Mouse (Mus musculus): ENCODE data around the gene Cnnm1. TPM values are rescaled to one million over a fixed set of nuclear protein-coding genes. Genes with fewer than 3 reads are reported as not detected.

Gene Cnnm1
- polyA plus RNA-seq, 1 experiment from 2014 or later: 0.20 TPM

GRCm38 (mm10) chr19:43472331-43472730 is 32.1 kb downstream of the Cnnm1 start:
- Histone ChIP-seq H3K27ac (ENCODE audit: low read depth, low read length) (no peak overlapping the region), H3K4me3 (ENCODE audit: low read depth, low read length) (no peak overlapping the region), H3K36me3 (ENCODE audit: control insufficient read depth, insufficient read depth, low read length) (no peaks in the 10 kb centered on the region), H3K4me2 (no peak overlapping the region), H3K4me1 (ENCODE audit: control insufficient read depth, insufficient read depth, low read length) (peaks cover 7% of the 10 kb centered on the region; the same call in 1 of the 2 replicates), H3K27me3 (ENCODE audit: control insufficient read depth, insufficient read depth, low read length) (no peaks in the 10 kb centered on the region), H3K9ac (ENCODE audit: low read depth, low read length) (no peak overlapping the region), H3K9me3 (replicated peaks; ENCODE audit: control insufficient read depth, low read length) (no peaks in the 10 kb centered on the region)
- 77% methylated on average over 8 of the region's 8 CpGs for WGBS (ENCODE audit: insufficient replicate concordance)
- ATAC-seq (replicated peaks; ENCODE audit: insufficient number of reproducible peaks, low FRiP score, low TSS enrichment): no peak

- no peaks in the 10 kb centered on the region for H3K9me3 ChIP-seq (replicated peaks; ENCODE audit: control insufficient read depth, low read length)
- no peak overlapping the region for H3K4me2 ChIP-seq
- ATAC-seq (replicated peaks; ENCODE audit: insufficient number of reproducible peaks, low FRiP score, low TSS enrichment): no peak
- WGBS (ENCODE audit: insufficient replicate concordance): 92% methylated on average over 7 of the region's 7 CpGs
- no peaks in the 10 kb centered on the region for H3K36me3 ChIP-seq (ENCODE audit: control insufficient read depth, insufficient read depth, low read length)
- no peak overlapping the region for H3K9ac ChIP-seq (ENCODE audit: low read depth, low read length)
- H3K27me3 ChIP-seq (ENCODE audit: control insufficient read depth, insufficient read depth, low read length): no peaks in the 10 kb centered on the region
- H3K4me3 ChIP-seq (ENCODE audit: low read depth, low read length): no peak overlapping the region
- no peak overlapping the region for H3K27ac ChIP-seq (ENCODE audit: low read depth, low read length)
- H3K4me1 ChIP-seq (ENCODE audit: control insufficient read depth, insufficient read depth, low read length): peaks cover 7% of the 10 kb centered on the region; the same call in 1 of the 2 replicates
Measured at GRCm38 (mm10) chr19:43472781-43473180, 32.5 kb downstream of the Cnnm1 start.

DNA sequence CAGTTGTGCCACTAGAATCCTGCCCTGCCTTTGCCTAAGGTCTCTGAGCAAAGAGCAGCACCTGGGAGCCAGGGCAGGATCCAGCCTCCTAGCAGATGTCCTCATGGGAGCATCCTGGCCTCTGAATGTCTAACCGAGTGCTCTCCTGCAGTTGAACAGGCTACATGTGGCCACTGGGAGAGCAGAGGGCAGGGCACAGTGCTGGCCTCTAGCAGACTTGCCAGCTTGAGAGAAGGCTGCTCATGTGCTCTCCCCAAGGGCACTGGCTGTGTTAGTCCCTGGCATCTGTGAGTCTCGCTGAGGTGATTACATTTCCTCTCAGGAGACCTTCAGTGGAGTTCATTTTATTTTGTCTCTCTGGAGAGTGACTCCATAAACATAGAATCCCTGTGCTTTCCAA is 35.4 kb downstream of the Cnnm1 start:
- H3K9ac ChIP-seq (ENCODE audit: low read depth, low read length): no peak overlapping the region
- H3K9me3 ChIP-seq (replicated peaks; ENCODE audit: control insufficient read depth, low read length): no peaks in the 10 kb centered on the region
- no peak for ATAC-seq (replicated peaks; ENCODE audit: insufficient number of reproducible peaks, low FRiP score, low TSS enrichment)
- no peak overlapping the region for H3K4me3 ChIP-seq (ENCODE audit: low read depth, low read length)
- H3K27me3 ChIP-seq (ENCODE audit: control insufficient read depth, insufficient read depth, low read length): no peaks in the 10 kb centered on the region
- H3K4me2 ChIP-seq: no peak overlapping the region
- H3K4me1 ChIP-seq (ENCODE audit: control insufficient read depth, insufficient read depth, low read length): peaks cover 7% of the 10 kb centered on the region; the same call in 1 of the 2 replicates
- no peaks in the 10 kb centered on the region for H3K36me3 ChIP-seq (ENCODE audit: control insufficient read depth, insufficient read depth, low read length)
- WGBS (ENCODE audit: insufficient replicate concordance): 40% methylated on average over 2 of the region's 2 CpGs
- H3K27ac ChIP-seq (ENCODE audit: low read depth, low read length): no peak overlapping the region

DNA sequence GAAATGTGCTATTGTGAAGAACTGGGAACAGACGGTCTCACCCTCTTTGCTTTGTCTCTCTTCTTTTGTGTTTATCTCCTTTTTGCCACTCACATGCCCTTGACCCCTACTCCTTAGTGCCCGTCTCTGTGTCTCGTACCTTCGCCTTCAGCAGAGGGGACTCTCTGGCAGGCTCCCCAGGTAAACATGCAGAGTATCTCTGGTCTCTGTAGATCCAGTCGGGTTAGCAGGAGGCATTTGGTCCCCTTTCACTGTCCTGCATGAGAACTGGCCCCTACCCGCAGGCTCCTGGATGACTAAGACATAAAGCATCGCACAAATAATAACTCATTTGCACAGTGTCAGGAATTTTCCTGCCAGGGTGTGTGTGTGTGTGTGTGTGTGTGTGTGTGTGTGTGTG is 35.8 kb downstream of the Cnnm1 start:
- Histone ChIP-seq H3K9me3 (replicated peaks; ENCODE audit: control insufficient read depth, low read length) (no peaks in the 10 kb centered on the region), H3K4me1 (ENCODE audit: control insufficient read depth, insufficient read depth, low read length) (peaks cover 7% of the 10 kb centered on the region; the same call in 1 of the 2 replicates), H3K27me3 (ENCODE audit: control insufficient read depth, insufficient read depth, low read length) (no peaks in the 10 kb centered on the region), H3K9ac (ENCODE audit: low read depth, low read length) (no peak overlapping the region), H3K27ac (ENCODE audit: low read depth, low read length) (no peak overlapping the region), H3K4me3 (ENCODE audit: low read depth, low read length) (no peak overlapping the region), H3K4me2 (no peak overlapping the region), H3K36me3 (ENCODE audit: control insufficient read depth, insufficient read depth, low read length) (no peaks in the 10 kb centered on the region)
- no peak for ATAC-seq (replicated peaks; ENCODE audit: insufficient number of reproducible peaks, low FRiP score, low TSS enrichment)
- 48% methylated on average over 7 of the region's 7 CpGs for WGBS (ENCODE audit: insufficient replicate concordance)

GRCm38 (mm10) chr19:43477436-43477835 is 37.2 kb downstream of the Cnnm1 start:
- no peak for ATAC-seq (replicated peaks; ENCODE audit: insufficient number of reproducible peaks, low FRiP score, low TSS enrichment)
- H3K4me1 ChIP-seq (ENCODE audit: control insufficient read depth, insufficient read depth, low read length): peaks cover 7% of the 10 kb centered on the region; the same call in 1 of the 2 replicates
- H3K4me3 ChIP-seq (ENCODE audit: low read depth, low read length): no peak overlapping the region
- H3K36me3 ChIP-seq (ENCODE audit: control insufficient read depth, insufficient read depth, low read length): no peaks in the 10 kb centered on the region
- no peak overlapping the region for H3K27ac ChIP-seq (ENCODE audit: low read depth, low read length)
- H3K9me3 ChIP-seq (replicated peaks; ENCODE audit: control insufficient read depth, low read length): no peaks in the 10 kb centered on the region
- no peak overlapping the region for H3K4me2 ChIP-seq
- 86% methylated on average over 5 of the region's 5 CpGs for WGBS (ENCODE audit: insufficient replicate concordance)
- H3K9ac ChIP-seq (ENCODE audit: low read depth, low read length): no peak overlapping the region
- H3K27me3 ChIP-seq (ENCODE audit: control insufficient read depth, insufficient read depth, low read length): no peaks in the 10 kb centered on the region

DNA sequence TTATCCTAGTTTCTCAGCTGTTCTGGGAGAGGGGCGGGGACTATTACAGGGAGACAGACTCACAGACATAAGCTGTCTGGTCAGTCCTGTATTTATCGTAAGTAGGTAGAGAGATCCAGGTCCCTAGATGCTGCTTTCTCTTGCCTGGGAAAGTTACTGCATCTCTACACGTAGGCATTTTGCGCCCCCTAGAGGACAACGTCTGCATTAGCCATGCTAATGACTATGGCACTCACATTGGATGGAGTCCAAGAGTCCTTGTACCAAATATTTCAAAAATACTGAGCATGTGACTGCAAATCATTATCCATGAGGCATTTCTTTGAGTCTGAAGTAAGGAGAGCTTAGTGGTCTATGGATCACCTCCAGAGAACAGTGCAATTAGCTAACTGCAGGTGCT is 38.7 kb downstream of the Cnnm1 start:
- Histone ChIP-seq H3K27me3 (ENCODE audit: control insufficient read depth, insufficient read depth, low read length) (no peaks in the 10 kb centered on the region), H3K9me3 (replicated peaks; ENCODE audit: control insufficient read depth, low read length) (no peaks in the 10 kb centered on the region), H3K4me2 (no peak overlapping the region), H3K4me1 (ENCODE audit: control insufficient read depth, insufficient read depth, low read length) (peaks cover 7% of the 10 kb centered on the region; the same call in 1 of the 2 replicates), H3K9ac (ENCODE audit: low read depth, low read length) (no peak overlapping the region), H3K27ac (ENCODE audit: low read depth, low read length) (no peak overlapping the region), H3K4me3 (ENCODE audit: low read depth, low read length) (no peak overlapping the region), H3K36me3 (ENCODE audit: control insufficient read depth, insufficient read depth, low read length) (no peaks in the 10 kb centered on the region)
- no peak for ATAC-seq (replicated peaks; ENCODE audit: insufficient number of reproducible peaks, low FRiP score, low TSS enrichment)
- 25% methylated on average over 5 of the region's 5 CpGs for WGBS (ENCODE audit: insufficient replicate concordance)

DNA sequence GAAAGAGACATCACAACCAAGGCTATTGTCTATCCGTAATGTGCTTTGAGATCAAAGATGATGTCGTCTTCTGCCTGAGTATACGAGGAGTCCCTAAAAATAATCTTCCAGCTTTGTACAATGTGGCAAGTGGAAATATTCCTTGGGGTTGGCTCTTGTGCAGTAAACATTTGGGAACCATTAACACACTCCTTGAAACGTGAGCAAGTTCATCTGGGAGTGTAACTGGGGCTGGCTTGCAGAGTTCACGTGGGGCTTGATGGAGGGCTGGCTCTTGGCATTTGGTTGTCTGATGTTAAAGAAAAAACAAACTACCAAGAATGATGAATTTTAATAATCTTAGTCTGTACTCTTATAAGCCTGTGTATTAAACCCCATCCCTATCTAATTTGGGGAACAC is 39.2 kb downstream of the Cnnm1 start:
- no peaks in the 10 kb centered on the region for H3K36me3 ChIP-seq (ENCODE audit: control insufficient read depth, insufficient read depth, low read length)
- no peaks in the 10 kb centered on the region for H3K27me3 ChIP-seq (ENCODE audit: control insufficient read depth, insufficient read depth, low read length)

DNA sequence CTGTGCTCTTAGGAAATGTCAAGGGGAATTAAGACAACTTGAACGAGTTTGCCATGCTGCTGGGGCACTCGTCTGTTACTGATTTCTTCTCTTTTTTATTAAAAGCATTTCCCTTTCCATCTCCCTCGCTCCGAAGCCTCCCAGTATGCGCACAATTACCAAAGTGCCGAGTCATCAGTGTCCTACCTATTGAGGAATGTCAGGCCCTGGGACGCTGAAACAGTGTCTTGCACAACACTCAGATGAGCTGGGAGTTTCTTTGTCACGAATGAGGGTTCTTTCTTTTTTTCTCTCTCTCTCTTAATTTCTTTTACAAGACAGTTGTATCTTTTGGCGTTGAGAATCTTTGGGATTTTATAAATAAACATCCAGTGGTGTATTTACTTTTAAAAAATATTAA is 40.3 kb downstream of the Cnnm1 start:
- Histone ChIP-seq H3K9ac (ENCODE audit: low read depth, low read length) (no peak overlapping the region), H3K36me3 (ENCODE audit: control insufficient read depth, insufficient read depth, low read length) (no peaks in the 10 kb centered on the region), H3K4me2 (no peak overlapping the region), H3K4me1 (ENCODE audit: control insufficient read depth, insufficient read depth, low read length) (peaks cover 7% of the 10 kb centered on the region; the same call in 1 of the 2 replicates), H3K4me3 (ENCODE audit: low read depth, low read length) (no peak overlapping the region), H3K27ac (ENCODE audit: low read depth, low read length) (no peak overlapping the region), H3K27me3 (ENCODE audit: control insufficient read depth, insufficient read depth, low read length) (no peaks in the 10 kb centered on the region), H3K9me3 (replicated peaks; ENCODE audit: control insufficient read depth, low read length) (no peaks in the 10 kb centered on the region)
- no peak for ATAC-seq (replicated peaks; ENCODE audit: insufficient number of reproducible peaks, low FRiP score, low TSS enrichment)
- WGBS (ENCODE audit: insufficient replicate concordance): 68% methylated on average over 9 of the region's 9 CpGs

More for the DNA sequence above, 39.2 kb downstream of the Cnnm1 start:
- Histone ChIP-seq H3K4me1 (ENCODE audit: control insufficient read depth, insufficient read depth, low read length) (peaks cover 7% of the 10 kb centered on the region; the same call in 1 of the 2 replicates), H3K4me2 (no peak overlapping the region), H3K9ac (ENCODE audit: low read depth, low read length) (no peak overlapping the region), H3K9me3 (replicated peaks; ENCODE audit: control insufficient read depth, low read length) (no peaks in the 10 kb centered on the region), H3K4me3 (ENCODE audit: low read depth, low read length) (no peak overlapping the region), H3K27ac (ENCODE audit: low read depth, low read length) (no peak overlapping the region)
- no peak for ATAC-seq (replicated peaks; ENCODE audit: insufficient number of reproducible peaks, low FRiP score, low TSS enrichment)
- 80% methylated on average over 5 of the region's 5 CpGs for WGBS (ENCODE audit: insufficient replicate concordance)

DNA sequence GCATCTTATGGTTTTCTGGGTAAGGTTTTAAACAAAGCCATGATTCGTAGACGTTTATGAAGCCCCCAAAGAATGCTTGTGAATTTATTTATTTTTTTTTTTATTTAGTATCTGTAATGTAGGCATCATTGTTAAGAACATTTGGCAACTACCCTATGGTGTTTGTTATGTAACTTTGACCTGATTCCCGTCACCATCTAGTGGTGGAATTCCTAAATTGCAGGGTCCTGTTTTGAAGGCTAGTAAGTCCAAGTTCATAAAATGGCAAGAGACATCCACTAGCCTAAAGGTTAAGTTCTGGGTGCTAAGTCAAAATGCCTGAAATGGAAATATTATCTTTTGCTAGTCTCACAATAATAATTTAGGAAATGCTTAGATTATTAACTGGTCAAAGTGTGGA is 47.2 kb downstream of the Cnnm1 start:
- Histone ChIP-seq H3K4me1 (ENCODE audit: control insufficient read depth, insufficient read depth, low read length) (no peaks in the 10 kb centered on the region), H3K27ac (ENCODE audit: low read depth, low read length) (no peak overlapping the region), H3K9me3 (replicated peaks; ENCODE audit: control insufficient read depth, low read length) (no peaks in the 10 kb centered on the region), H3K36me3 (ENCODE audit: control insufficient read depth, insufficient read depth, low read length) (no peaks in the 10 kb centered on the region), H3K4me2 (no peak overlapping the region), H3K9ac (ENCODE audit: low read depth, low read length) (no peak overlapping the region), H3K4me3 (ENCODE audit: low read depth, low read length) (no peak overlapping the region), H3K27me3 (ENCODE audit: control insufficient read depth, insufficient read depth, low read length) (no peaks in the 10 kb centered on the region)
- 25% methylated on average over 3 of the region's 3 CpGs for WGBS (ENCODE audit: insufficient replicate concordance)
- ATAC-seq (replicated peaks; ENCODE audit: insufficient number of reproducible peaks, low FRiP score, low TSS enrichment): no peak

Measured in heart, embryonic 11.5 days (tissue).